Mouse (Mus musculus): Measurements from ENCODE around the gene Abca5.

GRCm38 (mm10) chr11:110365016-110365415, 27.5 kb upstream of the Abca5 start:
- TF ChIP-seq ZNF384 (IDR thresholded peaks at IDR 0.05; ENCODE audit: low read depth, low read length) = no peak
- TF ChIP-seq CHD2 (IDR thresholded peaks at IDR 0.05; ENCODE audit: low read depth, low read length) = no peak
- peak; percentile 67; the same call in 1 of the 2 replicates for TF ChIP-seq ZC3H11A (IDR thresholded peaks at IDR 0.05; ENCODE audit: borderline replicate concordance, low read depth, low read length)
